Mouse (Mus musculus): ENCODE measurements around the gene Trcg1. TPM values are rescaled to one million over a fixed set of nuclear protein-coding genes. Genes with fewer than 3 reads are reported as not detected.
A peak's percentile ranks its signal among the peaks of the same experiment; 100 is the strongest.

The Trcg1 gene
- polyA plus RNA-seq, 1 experiment from 2014 or later: not detected

DNA sequence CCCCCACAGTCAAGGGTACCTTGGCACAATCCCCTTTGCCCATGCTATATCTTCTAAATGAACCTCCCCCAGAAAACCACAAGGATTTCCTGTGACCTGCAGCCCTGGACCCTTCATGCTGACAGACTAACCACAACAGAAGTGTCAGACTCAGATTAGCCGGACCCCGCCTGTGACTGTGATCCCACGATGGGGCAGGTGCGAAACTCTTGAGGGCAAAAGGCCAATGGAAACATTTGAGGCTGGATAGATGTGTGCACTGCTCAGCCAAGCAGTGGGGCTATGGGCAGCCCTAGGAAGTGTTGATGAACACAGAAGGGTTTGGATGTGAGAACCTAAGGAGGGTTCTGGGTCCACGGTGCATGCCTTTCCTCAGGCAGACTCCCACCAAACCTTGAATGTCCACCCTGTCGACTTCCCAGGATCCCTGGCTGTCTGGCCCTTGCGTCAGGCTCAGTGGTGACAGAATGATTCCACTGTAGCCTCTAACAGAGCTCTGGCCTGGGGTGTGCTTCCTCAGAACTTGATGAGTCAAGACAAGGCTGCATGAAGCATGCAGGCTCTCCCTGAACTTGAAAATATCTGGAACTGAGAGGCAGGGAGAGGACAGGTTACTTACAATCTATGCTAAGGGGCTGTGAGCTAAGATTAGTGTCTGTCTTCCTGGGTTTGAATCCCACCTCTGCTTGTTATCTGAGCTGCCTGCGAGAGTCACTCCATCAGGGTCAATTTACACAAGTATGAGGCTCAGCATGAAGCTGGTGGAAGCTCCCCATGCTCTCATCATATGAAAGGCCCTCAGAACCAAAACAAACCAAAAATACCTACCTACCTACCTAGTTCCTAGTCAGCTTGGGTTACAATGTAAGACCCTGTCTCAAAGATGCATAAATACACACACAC, 36.8 kb downstream of the Trcg1 start:
- no peak overlapping the region for H3K27ac ChIP-seq (ENCODE audit: low read length)
- ATAC-seq (replicated peaks; ENCODE audit: extremely low read depth, insufficient read depth, low FRiP score): no peak
- no peak overlapping the region for H3K4me2 ChIP-seq (ENCODE audit: low read depth, low read length)
- H3K4me3 ChIP-seq (ENCODE audit: low read length): no peak overlapping the region
- 56% methylated on average over 8 of the region's 8 CpGs for WGBS
- H3K4me1 ChIP-seq (ENCODE audit: control insufficient read depth, insufficient read depth, low read length): peaks cover 6% of the 10 kb centered on the region
- no peak overlapping the region for H3K9ac ChIP-seq (ENCODE audit: low read length)
- no peaks in the 10 kb centered on the region for H3K9me3 ChIP-seq (replicated peaks; ENCODE audit: control insufficient read depth, low read length)
- no peaks in the 10 kb centered on the region for H3K36me3 ChIP-seq (ENCODE audit: control insufficient read depth, insufficient read depth)
- no peaks in the 10 kb centered on the region for H3K27me3 ChIP-seq (ENCODE audit: control insufficient read depth, insufficient read depth, low read length)

DNA sequence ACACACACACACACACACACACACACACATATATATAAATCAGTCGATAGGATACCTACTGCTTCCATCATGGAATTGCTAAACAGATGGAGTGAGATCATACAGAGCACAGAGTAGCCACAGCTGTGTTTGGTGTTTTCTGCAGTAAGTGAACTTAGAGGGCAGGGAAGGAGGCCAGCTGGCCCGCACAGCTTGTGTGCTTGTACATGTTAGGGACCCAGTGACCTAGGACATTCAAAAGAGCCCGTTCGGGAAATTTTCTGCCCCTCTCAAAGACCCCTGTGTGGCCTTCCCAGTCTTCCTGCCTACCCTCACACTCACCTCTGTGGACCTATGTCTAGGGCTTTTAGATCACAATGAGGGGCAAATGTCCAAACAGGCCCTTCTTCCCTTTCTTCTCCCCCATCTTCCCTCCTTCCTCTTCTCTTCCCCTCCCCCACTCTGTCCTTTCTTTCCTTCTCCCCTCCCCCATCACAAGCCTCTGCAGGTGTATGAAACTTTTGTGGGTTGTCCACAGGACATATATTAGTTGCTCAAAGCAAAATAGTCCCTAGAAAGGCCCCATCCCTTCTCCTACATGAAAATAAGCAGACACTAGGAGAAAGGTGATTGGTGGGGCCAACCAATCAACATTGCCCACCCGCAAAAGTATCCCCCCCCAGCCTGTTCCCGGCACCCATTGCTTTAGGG, 37.6 kb downstream of the Trcg1 start:
- WGBS: 30% methylated on average over 6 of the region's 6 CpGs
- ATAC-seq (replicated peaks; ENCODE audit: extremely low read depth, insufficient read depth, low FRiP score): no peak
- H3K27ac ChIP-seq (ENCODE audit: low read length): no peak overlapping the region
- H3K4me2 ChIP-seq (ENCODE audit: low read depth, low read length): no peak overlapping the region
- no peak overlapping the region for H3K9ac ChIP-seq (ENCODE audit: low read length)
- H3K4me3 ChIP-seq (ENCODE audit: low read length): no peak overlapping the region
- no peaks in the 10 kb centered on the region for H3K36me3 ChIP-seq (ENCODE audit: control insufficient read depth, insufficient read depth)
- H3K4me1 ChIP-seq (ENCODE audit: control insufficient read depth, insufficient read depth, low read length): peaks cover 11% of the 10 kb centered on the region
- no peaks in the 10 kb centered on the region for H3K9me3 ChIP-seq (replicated peaks; ENCODE audit: control insufficient read depth, low read length)
- H3K27me3 ChIP-seq (ENCODE audit: control insufficient read depth, insufficient read depth, low read length): no peaks in the 10 kb centered on the region

DNA sequence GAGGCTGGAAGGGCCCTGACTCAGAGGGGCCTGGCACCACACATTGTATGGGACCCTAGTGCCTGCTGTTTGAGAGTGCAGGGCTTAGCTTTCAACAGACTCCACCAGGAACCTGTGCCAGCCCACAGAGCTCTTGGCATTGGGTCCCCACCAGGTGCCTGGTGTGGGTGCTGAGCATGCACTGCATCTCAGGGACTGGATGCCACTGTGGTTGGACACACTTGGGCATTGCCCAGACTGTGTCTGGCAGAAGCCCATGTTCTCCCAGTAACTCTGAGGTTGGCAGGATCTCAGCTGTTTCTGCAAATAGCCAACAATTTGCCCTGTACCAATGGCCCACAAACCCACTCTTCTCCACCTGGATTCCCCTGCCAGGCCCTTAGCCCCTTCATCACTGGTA, 40.0 kb downstream of the Trcg1 start:
- Histone ChIP-seq H3K36me3 (ENCODE audit: control insufficient read depth, insufficient read depth) (no peaks in the 10 kb centered on the region), H3K27me3 (ENCODE audit: control insufficient read depth, insufficient read depth, low read length) (no peaks in the 10 kb centered on the region; the same call in 1 of the 2 replicates), H3K4me3 (ENCODE audit: low read length) (no peak overlapping the region), H3K9me3 (replicated peaks; ENCODE audit: control insufficient read depth, low read length) (no peaks in the 10 kb centered on the region), H3K4me2 (ENCODE audit: low read depth, low read length) (no peak overlapping the region), H3K4me1 (ENCODE audit: control insufficient read depth, insufficient read depth, low read length) (peaks cover 15% of the 10 kb centered on the region), H3K27ac (ENCODE audit: low read length) (no peak overlapping the region), H3K9ac (ENCODE audit: low read length) (no peak overlapping the region)
- ATAC-seq (replicated peaks; ENCODE audit: extremely low read depth, insufficient read depth, low FRiP score): no peak

DNA sequence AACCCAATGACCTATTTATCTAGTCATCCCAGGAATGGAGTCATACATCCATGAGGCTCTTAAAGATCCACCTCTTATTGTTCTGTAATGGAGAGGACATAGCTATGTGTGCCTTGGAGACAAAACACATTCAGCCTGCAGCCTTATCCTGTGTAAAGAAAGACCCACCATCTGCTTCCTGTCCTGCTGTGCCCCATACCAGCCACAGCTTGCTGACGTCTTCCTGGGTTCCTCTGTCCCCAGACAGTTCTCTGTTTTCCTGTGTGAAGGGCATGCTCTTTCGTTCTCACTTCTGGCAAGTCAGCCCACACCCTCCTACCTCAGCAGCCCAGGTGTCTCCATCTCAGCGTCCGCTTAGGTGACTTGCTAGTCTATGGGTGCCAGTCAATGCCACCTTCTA, 41.9 kb downstream of the Trcg1 start:
- Histone ChIP-seq H3K9ac (ENCODE audit: low read length) (no peak overlapping the region), H3K27me3 (ENCODE audit: control insufficient read depth, insufficient read depth, low read length) (no peaks in the 10 kb centered on the region; the same call in 1 of the 2 replicates), H3K4me2 (ENCODE audit: low read depth, low read length) (no peak overlapping the region), H3K4me1 (ENCODE audit: control insufficient read depth, insufficient read depth, low read length) (peaks cover 15% of the 10 kb centered on the region), H3K4me3 (ENCODE audit: low read length) (no peak overlapping the region), H3K9me3 (replicated peaks; ENCODE audit: control insufficient read depth, low read length) (no peaks in the 10 kb centered on the region), H3K36me3 (ENCODE audit: control insufficient read depth, insufficient read depth) (no peaks in the 10 kb centered on the region), H3K27ac (ENCODE audit: low read length) (no peak overlapping the region)
- no peak for ATAC-seq (replicated peaks; ENCODE audit: extremely low read depth, insufficient read depth, low FRiP score)
- 33% methylated on average over 4 of the region's 4 CpGs for WGBS

DNA sequence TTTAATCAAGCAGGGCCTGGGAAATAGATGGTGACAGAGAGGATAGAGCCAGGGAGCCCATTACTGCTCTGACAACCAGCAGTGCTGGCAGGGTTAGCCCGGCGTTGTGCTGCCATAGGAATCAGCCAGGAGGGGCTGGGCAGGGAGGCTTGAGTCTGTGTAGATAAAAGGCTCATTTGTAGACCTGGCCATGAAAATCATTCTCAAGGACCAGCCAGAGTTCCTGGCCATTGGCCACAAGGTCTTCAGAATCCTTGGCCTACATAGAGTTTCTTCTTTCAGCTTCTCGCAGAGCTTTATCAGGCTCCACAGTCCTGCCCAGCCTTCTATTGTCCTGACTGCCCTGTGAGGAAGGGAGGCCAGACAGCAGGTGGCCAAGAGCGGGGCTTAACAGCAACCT, 43.1 kb downstream of the Trcg1 start:
- Histone ChIP-seq H3K27ac (ENCODE audit: low read length) (no peak overlapping the region), H3K4me3 (ENCODE audit: low read length) (no peak overlapping the region), H3K4me2 (ENCODE audit: low read depth, low read length) (no peak overlapping the region), H3K36me3 (ENCODE audit: control insufficient read depth, insufficient read depth) (no peaks in the 10 kb centered on the region), H3K4me1 (ENCODE audit: control insufficient read depth, insufficient read depth, low read length) (peaks cover 15% of the 10 kb centered on the region), H3K9me3 (replicated peaks; ENCODE audit: control insufficient read depth, low read length) (no peaks in the 10 kb centered on the region), H3K27me3 (ENCODE audit: control insufficient read depth, insufficient read depth, low read length) (no peaks in the 10 kb centered on the region; the same call in 1 of the 2 replicates), H3K9ac (ENCODE audit: low read length) (no peak overlapping the region)
- WGBS: 48% methylated on average over 4 of the region's 4 CpGs
- no peak for ATAC-seq (replicated peaks; ENCODE audit: extremely low read depth, insufficient read depth, low FRiP score)

DNA sequence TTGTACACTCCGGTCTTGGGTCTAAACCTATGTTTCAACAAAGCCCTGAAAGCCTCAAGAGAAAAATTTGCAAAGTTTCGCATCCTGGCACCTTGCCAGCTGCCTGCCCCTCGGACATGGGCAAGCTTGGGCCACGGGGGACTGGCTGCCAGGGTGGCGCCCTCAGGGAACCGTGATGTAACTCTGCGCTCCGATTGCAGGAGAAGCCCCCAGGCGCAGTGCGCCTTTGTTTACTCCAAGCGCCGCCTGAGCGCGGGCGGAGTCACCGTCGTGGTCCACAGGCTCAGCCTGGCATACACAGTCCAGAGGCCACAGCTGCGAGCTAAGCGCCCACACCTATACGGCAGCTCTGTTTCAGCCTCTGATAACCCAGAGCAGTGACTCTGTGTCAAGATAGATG, 45.2 kb downstream of the Trcg1 start:
- H3K27me3 ChIP-seq (ENCODE audit: control insufficient read depth, insufficient read depth, low read length): no peaks in the 10 kb centered on the region; the same call in 1 of the 2 replicates
- H3K27ac ChIP-seq (ENCODE audit: low read length): no peak overlapping the region
- H3K36me3 ChIP-seq (ENCODE audit: control insufficient read depth, insufficient read depth): no peaks in the 10 kb centered on the region
- peaks cover 15% of the 10 kb centered on the region for H3K4me1 ChIP-seq (ENCODE audit: control insufficient read depth, insufficient read depth, low read length)
- H3K9me3 ChIP-seq (replicated peaks; ENCODE audit: control insufficient read depth, low read length): no peaks in the 10 kb centered on the region
- ATAC-seq (replicated peaks; ENCODE audit: extremely low read depth, insufficient read depth, low FRiP score): no peak
- peak overlapping the region; percentile 15; the same call in 1 of the 2 replicates for H3K4me3 ChIP-seq (ENCODE audit: low read length)
- peak overlapping the region; percentile 51 for H3K4me2 ChIP-seq (ENCODE audit: low read depth, low read length)
- WGBS: 12% methylated on average over 20 of the region's 20 CpGs
- H3K9ac ChIP-seq (ENCODE audit: low read length): peak overlapping the region; percentile 32; the same call in 1 of the 2 replicates

DNA sequence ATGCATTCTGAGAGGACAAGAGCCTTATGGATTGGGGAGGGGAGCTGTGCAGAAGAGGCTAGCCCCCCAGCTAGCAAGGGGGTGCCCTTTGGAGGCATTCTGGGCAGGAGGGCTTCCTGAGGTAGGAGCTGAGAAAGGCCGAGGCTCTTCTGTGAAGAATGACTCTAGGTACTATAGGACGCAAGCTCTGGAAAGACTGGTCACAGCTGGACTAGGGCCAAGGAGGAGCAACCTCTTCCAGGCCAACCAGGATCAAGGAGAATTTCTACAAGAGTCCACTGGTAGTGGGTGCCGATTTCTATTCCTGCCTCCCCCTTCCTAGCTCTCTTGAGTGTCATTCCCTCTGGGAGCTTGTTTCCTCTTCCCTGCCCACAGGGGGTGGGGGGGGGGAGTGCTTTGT, 46.3 kb downstream of the Trcg1 start:
- H3K9ac ChIP-seq (ENCODE audit: low read length): no peak overlapping the region
- ATAC-seq (replicated peaks; ENCODE audit: extremely low read depth, insufficient read depth, low FRiP score): no peak
- no peaks in the 10 kb centered on the region; the same call in 1 of the 2 replicates for H3K27me3 ChIP-seq (ENCODE audit: control insufficient read depth, insufficient read depth, low read length)
- H3K4me3 ChIP-seq (ENCODE audit: low read length): no peak overlapping the region
- H3K4me1 ChIP-seq (ENCODE audit: control insufficient read depth, insufficient read depth, low read length): peaks cover 13% of the 10 kb centered on the region
- no peak overlapping the region for H3K27ac ChIP-seq (ENCODE audit: low read length)
- WGBS: 53% methylated on average over 3 of the region's 3 CpGs
- H3K9me3 ChIP-seq (replicated peaks; ENCODE audit: control insufficient read depth, low read length): no peaks in the 10 kb centered on the region
- no peak overlapping the region for H3K4me2 ChIP-seq (ENCODE audit: low read depth, low read length)
- no peaks in the 10 kb centered on the region for H3K36me3 ChIP-seq (ENCODE audit: control insufficient read depth, insufficient read depth)

DNA sequence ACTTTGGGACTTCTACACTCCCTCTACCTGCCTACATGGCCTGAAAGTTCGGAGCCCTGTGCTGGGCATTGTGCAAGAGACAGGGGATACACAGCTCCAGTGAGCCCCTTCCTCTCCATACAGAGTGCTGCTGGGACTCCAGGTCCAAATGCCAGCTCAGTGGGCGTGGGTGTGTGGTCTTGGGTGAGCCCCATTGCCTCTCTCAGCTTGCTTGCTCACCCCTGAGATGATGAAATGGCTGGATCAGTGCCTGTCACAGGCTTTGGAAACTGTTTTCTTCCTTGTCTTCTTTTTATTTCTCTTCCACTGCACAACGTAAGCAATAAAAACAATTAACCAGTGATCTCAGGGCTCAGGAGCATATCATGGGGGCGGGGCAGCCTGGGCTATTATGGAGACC, 47.0 kb downstream of the Trcg1 start:
- no peak for ATAC-seq (replicated peaks; ENCODE audit: extremely low read depth, insufficient read depth, low FRiP score)
- no peak overlapping the region for H3K27ac ChIP-seq (ENCODE audit: low read length)
- WGBS: 75% methylated on average over 4 of the region's 4 CpGs

DNA sequence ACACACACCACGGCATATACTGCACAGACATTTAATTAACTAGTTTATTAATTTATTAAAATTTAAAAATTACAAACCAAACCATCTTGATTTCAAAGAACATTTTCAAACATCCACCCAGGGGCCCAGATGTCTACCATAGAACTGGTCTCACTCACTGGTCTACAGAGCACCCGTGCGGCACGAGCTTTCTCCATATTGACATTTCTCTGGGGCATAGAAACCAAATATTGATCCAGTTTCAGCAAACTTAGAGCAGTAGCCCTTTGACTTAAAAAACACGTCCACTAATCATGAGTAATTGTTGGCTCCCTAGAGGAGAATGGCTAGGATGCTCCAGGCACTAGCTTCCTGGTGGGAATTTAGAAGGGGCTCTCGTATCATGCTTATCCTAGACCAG, 50.8 kb downstream of the Trcg1 start:
- Histone ChIP-seq H3K4me1 (ENCODE audit: control insufficient read depth, insufficient read depth, low read length) (no peaks in the 10 kb centered on the region), H3K4me2 (ENCODE audit: low read depth, low read length) (no peak overlapping the region), H3K36me3 (ENCODE audit: control insufficient read depth, insufficient read depth) (no peaks in the 10 kb centered on the region), H3K9ac (ENCODE audit: low read length) (no peak overlapping the region), H3K27me3 (ENCODE audit: control insufficient read depth, insufficient read depth, low read length) (no peaks in the 10 kb centered on the region), H3K9me3 (replicated peaks; ENCODE audit: control insufficient read depth, low read length) (no peaks in the 10 kb centered on the region), H3K27ac (ENCODE audit: low read length) (no peak overlapping the region), H3K4me3 (ENCODE audit: low read length) (no peak overlapping the region)
- no peak for ATAC-seq (replicated peaks; ENCODE audit: extremely low read depth, insufficient read depth, low FRiP score)
- 86% methylated on average over 6 of the region's 6 CpGs for whole genome bisulfite sequencing

More for the DNA sequence above, 47.0 kb downstream of the Trcg1 start:
- no peak overlapping the region for H3K4me3 ChIP-seq (ENCODE audit: low read length)
- H3K36me3 ChIP-seq (ENCODE audit: control insufficient read depth, insufficient read depth): no peaks in the 10 kb centered on the region
- H3K9ac ChIP-seq (ENCODE audit: low read length): no peak overlapping the region
- no peaks in the 10 kb centered on the region; the same call in 1 of the 2 replicates for H3K27me3 ChIP-seq (ENCODE audit: control insufficient read depth, insufficient read depth, low read length)
- no peaks in the 10 kb centered on the region for H3K9me3 ChIP-seq (replicated peaks; ENCODE audit: control insufficient read depth, low read length)
- H3K4me1 ChIP-seq (ENCODE audit: control insufficient read depth, insufficient read depth, low read length): peaks cover 9% of the 10 kb centered on the region; the same call in 1 of the 2 replicates
- H3K4me2 ChIP-seq (ENCODE audit: low read depth, low read length): no peak overlapping the region

All from heart, embryonic 16.5 days (tissue).